Mouse (Mus musculus) B cell, adult 62 days (primary cell): ENCODE results near the gene Rnd1. TPM values are rescaled to one million over a fixed set of nuclear protein-coding genes. Genes with fewer than 3 reads are reported as not detected.

Experiments used
- total RNA-seq: library from RNA; stranded (reverse); gene quantifications from 4 replicates; pipeline ENCODE4 v1.2.4, GENCODE M21; 2023

Gene Rnd1
- total RNA-seq, result 0.37 TPM in 1 of 4 replicates, not detected in the others

DNA sequence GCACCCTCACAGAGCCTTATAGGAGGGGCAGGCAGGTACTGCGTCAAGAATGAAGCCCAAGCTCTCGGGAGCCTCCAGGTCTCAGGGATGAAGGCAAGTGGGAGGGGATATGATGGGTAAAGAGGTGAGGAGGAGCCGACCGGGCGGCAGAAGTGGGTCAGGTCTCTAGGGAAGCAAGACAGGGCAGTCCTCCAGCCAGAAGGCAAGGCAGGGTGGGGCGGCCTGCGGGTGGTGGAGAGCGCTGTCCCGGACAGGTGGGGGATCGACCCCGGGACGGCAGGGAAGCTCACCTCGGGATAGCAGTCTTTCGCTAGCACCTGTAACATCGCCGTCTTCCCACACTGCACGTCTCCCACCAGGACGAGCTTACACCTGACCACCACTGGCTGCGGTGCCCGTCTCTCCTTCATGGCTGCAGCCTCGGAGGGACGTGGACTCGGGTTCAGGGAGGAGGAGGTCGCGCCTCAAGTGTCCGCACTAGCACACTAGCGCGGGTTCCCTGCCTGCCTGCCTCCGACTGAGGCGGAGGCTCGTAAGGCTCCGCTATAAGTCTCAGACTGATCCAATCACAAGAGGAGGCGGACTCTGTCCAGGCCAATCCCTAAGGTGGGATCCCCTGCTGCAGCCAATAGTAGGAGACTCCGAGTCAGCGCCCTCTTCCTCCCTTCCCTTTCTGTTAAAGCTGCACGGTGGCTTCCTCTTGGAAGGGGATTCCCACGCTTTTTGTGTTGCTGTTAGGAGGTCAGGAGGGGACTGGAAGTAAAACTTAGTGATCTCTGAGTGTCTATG is at the start of gene Rnd1:
TSS of gene Rnd1 (minus strand) at position 522 of the 789 bp plus-strand sequence.

DNA sequence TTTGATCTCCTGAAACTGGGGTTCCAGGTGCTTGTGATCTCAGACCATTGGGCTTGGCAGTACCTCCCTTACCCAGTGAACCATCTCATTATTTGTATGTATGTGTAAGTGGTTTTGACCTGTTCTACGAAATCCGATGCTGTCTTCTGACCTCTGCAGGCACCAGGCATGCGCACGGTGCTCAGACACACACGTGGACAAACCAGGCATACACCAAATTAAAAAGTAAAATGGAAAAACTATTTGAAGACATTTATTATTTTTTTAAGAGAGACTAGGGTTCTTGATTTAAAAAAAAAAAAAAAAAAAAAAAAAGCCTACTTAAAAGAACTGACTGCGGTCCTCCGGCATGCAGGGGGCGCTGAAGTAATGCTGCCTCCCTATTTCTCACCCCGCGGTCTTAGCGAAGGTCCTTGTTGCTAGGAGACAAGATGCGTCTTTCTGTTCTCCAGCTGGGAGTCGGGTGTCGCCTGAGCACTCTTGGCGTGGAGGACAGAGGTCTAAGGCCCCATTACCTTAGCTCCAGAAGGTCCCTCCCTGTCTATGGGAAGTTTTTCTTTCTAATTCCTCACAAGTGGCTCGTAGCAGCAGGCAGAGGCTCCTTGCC is 30.6 kb upstream of the Rnd1 start, which contains the start of gene Ccdc65:
TSS of gene Ccdc65 (plus strand) at position 442 of the 607 bp plus-strand sequence.

DNA sequence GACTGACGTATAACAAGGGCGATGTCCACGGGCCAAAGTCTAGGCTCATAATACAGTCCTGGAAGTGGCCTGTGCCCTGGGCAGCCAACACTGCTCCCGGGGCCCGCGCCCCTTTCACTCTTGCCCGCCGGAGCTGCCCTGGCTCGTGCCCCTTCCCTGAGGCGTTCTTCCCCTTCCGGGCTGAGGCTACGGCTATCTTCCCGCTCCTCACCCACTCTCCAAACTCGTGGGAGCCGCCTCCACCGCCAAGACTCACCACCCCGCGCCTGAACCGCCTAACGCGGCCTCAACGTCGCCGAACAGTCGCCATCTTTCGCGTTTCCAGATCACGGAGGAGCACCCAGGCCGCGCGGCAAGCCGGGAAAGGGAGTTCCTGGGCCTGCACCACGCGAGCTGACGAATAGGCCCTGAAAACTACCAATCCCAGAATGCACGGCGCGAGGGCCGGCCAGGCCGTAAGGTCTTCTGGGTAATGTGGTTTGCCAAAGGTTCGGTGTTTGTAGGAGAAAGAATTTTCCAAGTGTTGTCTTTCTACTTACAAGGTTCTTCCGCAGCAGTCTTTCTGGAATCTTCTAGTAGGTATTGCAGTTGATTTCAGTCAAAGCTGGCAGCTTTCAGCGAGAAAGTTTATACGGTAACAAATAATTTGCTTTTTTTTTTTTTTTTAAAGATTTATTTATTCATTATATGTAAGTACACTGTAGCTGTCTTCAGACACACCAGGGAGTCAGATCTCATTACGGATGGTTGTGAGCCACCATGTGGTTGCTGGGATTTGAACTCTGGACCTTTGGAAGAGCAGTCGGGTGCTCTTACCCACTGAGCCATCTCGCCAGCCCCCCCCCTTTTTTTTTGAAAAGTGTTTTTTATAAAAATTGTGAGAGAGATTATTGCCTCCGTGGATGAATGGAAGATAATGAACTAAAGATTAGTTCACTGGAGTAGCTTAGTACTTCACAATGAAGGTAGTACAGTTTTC is 14.4 kb downstream of the Rnd1 start, which contains the start of gene Ddx23:
TSS of gene Ddx23 (minus strand) at position 328 of the 979 bp plus-strand sequence.

DNA sequence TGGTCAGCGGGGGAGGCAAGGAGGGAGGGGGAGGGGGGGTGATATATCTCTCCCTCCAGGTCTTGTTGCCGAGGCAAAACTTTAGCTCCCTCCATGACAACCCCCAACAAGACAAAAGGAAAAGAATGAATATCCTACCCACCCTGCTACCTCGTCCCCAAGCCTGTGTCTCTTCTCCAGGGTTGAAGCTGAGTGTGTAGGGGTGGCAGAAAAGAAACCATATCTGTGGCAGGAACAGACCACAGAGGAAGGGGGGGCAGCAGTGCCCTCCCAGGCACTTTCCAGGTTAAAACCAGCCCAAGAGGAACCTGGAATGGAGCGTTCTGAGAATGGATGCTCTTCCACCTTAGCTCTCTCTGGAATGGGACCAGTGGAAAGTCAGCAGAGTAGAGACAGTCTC is 46.7 kb downstream of the Rnd1 start, which contains the start of gene Cacnb3:
TSS of gene Cacnb3 (plus strand) at position 301 of the 400 bp plus-strand sequence.

Other genes with a start within 250 kb of the Rnd1 start
- gene Olfr282, start 246.2 kb downstream of the Rnd1 start, total RNA-seq, result not detected in 4 replicates
- not detected in 4 replicates for gene Olfr281, start 224.9 kb downstream of the Rnd1 start, total RNA-seq
- not detected in 4 replicates for gene OR5BS1P, start 207.6 kb downstream of the Rnd1 start, total RNA-seq
- gene Lalba, start 194.7 kb downstream of the Rnd1 start, total RNA-seq, result not detected in 4 replicates
- gene Olfr279, start 185.1 kb downstream of the Rnd1 start, total RNA-seq, result not detected in 4 replicates
- gene Kansl2, start 143.2 kb downstream of the Rnd1 start, total RNA-seq, result 66.9 to 79.3 TPM (median 72.8 TPM) in 4 replicates
- gene Ccnt1, start 106.5 kb downstream of the Rnd1 start, total RNA-seq, result 168 to 178 TPM (median 175 TPM) in 4 replicates
- not detected in 4 replicates for gene 4930415O20Rik, start 106.5 kb downstream of the Rnd1 start, total RNA-seq
- 0.88 to 3.3 TPM (median 1.6 TPM) in 4 replicates for gene Adcy6, start 67.4 kb downstream of the Rnd1 start, total RNA-seq
- not detected in 4 replicates for gene Cacnb3, start 46.6 kb downstream of the Rnd1 start, total RNA-seq
- 129 to 153 TPM (median 138 TPM) in 4 replicates for gene Ddx23, start 14.6 kb downstream of the Rnd1 start, total RNA-seq
- gene Ccdc65, start 30.7 kb upstream of the Rnd1 start, total RNA-seq, result not detected in 4 replicates
- gene Fkbp11, start 50.7 kb upstream of the Rnd1 start, total RNA-seq, result 11.9 to 19.8 TPM (median 16.6 TPM) in 4 replicates
- gene Arf3, start 85.8 kb upstream of the Rnd1 start, total RNA-seq, result 73.5 to 82.7 TPM (median 76.8 TPM) in 4 replicates
- 1.2 to 1.7 TPM (median 1.2 TPM) in 4 replicates for gene Wnt10b, start 100.7 kb upstream of the Rnd1 start, total RNA-seq
- gene Wnt1, start 112.4 kb upstream of the Rnd1 start, total RNA-seq, result not detected in 4 replicates
- 0.30 to 0.75 TPM (median 0.51 TPM) in 4 replicates for gene Ddn, start 132.0 kb upstream of the Rnd1 start, total RNA-seq
- 76.4 to 85.2 TPM (median 81.4 TPM) in 4 replicates for gene Prkag1, start 154.1 kb upstream of the Rnd1 start, total RNA-seq
- 186 to 196 TPM (median 194 TPM) in 4 replicates for gene Kmt2d, start 193.7 kb upstream of the Rnd1 start, total RNA-seq
- gene Rhebl1, start 217.1 kb upstream of the Rnd1 start, total RNA-seq, result 14.3 to 22.0 TPM (median 18.0 TPM) in 4 replicates
- not detected in 4 replicates for gene Dhh, start 221.1 kb upstream of the Rnd1 start, total RNA-seq
- gene Lmbr1l, start 240.8 kb upstream of the Rnd1 start, total RNA-seq, result 238 to 253 TPM (median 250 TPM) in 4 replicates